Mouse (Mus musculus) CH12.LX (cell line): ENCODE data around the gene Nab2.
A peak's percentile ranks its signal among the peaks of the same experiment; 100 is the strongest.

Source experiments
- CTCF ChIP-seq, 2 experiments: IDR thresholded peaks in 1 of 2; conservative IDR thresholded peaks in 1 of 2; 2 replicates each; pipeline ENCODE4 v1.5.1; 2011 to 2012; ENCODE audit warnings: low read depth in 2 of 2, low read length in 2 of 2, improper control_type of control experiment in 1 of 2, inconsistent platforms in 1 of 2, mild to moderate bottlenecking in 1 of 2, moderate library complexity in 1 of 2
- KAT2A ChIP-seq: IDR thresholded peaks from 2 replicates; pipeline ENCODE4 v1.6.1; 2012; ENCODE audit warnings: low read length, improper control_type of control experiment, inconsistent platforms; ENCODE audit not compliant: insufficient replicate concordance
- POLR2A ChIP-seq: IDR thresholded peaks from 2 replicates; pipeline ENCODE4 v1.6.1; 2011; ENCODE audit warnings: low read depth, mild to moderate bottlenecking, improper control_type of control experiment, low read length
- UBTF ChIP-seq: IDR thresholded peaks from 2 replicates; pipeline ENCODE4 v1.6.1; 2012; ENCODE audit warnings: low read depth, mild to moderate bottlenecking, inconsistent platforms, low read length, improper control_type of control experiment, moderate library complexity

DNA sequence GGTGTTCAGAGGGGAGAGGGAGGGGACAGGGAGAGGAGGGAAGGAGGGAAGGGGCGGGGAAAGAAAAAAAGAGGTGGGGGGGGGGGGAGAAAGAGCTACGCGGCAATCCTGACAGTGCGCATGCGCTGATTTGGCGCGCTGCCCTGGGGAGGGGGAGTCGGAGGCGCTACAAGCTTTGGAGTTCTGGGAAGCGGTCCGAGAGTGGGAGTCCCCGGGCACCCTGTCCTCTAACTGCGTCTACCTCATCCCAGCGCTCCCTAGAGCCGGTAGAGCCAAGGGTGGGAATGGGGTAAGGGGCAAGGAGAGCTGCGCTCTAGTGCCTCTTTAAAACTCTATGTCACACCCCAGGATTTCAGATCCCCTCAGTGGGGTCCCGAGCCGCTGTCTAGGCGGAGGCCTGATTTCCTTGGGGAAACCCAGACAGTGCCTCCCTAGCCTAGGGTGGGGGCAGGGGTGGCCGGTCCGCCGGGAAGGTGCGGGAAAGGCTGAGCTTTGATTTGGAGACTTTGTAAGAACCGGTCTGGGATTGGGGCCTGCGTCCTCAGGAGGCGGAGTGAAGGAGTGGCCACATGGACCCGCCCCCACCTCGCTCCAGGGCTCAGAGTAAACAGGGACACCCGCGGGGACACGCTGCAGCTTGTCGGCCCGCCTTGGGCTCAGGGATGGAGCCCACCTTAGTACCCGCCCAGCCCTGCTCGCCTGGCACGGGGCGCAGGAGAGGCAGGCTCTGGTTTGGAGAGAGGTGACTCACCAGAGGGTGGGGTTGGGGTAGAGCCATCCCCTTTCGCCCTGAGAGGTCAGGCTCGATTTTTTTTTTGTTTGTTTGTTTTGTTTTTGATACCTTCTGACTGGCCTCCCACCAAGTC is 46.9 kb downstream of the Nab2 start:
- TF ChIP-seq UBTF (no peak), POLR2A (peak; percentile 48; the same call in 1 of the 2 replicates), KAT2A (no peak), CTCF (conservative IDR thresholded peaks at IDR 0.05 in 1 of 2, IDR thresholded peaks at IDR 0.05 in 1 of 2; ENCODE audit: low read depth in 2 of 2, low read length in 2 of 2) (no peak)
